Mouse (Mus musculus): Measurements from ENCODE around the gene Actl6a. TPM values are rescaled to one million over a fixed set of nuclear protein-coding genes. Genes with fewer than 3 reads are reported as not detected.

Gene Actl6a
- polyA plus RNA-seq, 1 experiment from 2014 or later: 233 TPM

- H3K9me3 ChIP-seq (ENCODE audit: control insufficient read depth, low read length): no peaks in the 10 kb centered on the region
- ATAC-seq (ENCODE audit: insufficient read depth, low FRiP score, low TSS enrichment) (no peak), DNase-seq (ENCODE audit: low spot score) (no peak)
- no peaks in the 10 kb centered on the region for H3K4me1 ChIP-seq (ENCODE audit: control insufficient read depth, insufficient read depth, low read length)
- no peaks in the 10 kb centered on the region for H3K27me3 ChIP-seq (ENCODE audit: control insufficient read depth, insufficient read depth, low read length)
- no peak overlapping the region for H3K27ac ChIP-seq (ENCODE audit: low read depth, low read length)
- WGBS: 81% methylated on average over 9 of the region's 9 CpGs
- H3K4me2 ChIP-seq (ENCODE audit: low read depth): no peak overlapping the region
- H3K9ac ChIP-seq (ENCODE audit: low read length): no peak overlapping the region
- H3K4me3 ChIP-seq (ENCODE audit: low read depth, low read length): no peak overlapping the region
- H3K36me3 ChIP-seq (ENCODE audit: control insufficient read depth, insufficient read depth, low read length): no peaks in the 10 kb centered on the region
Measured at GRCm38 (mm10) chr3:32668256-32668959, 37.7 kb upstream of the Actl6a start.

- WGBS: 67% methylated on average over 6 of the region's 6 CpGs
- H3K4me3 ChIP-seq (ENCODE audit: low read depth, low read length): no peak overlapping the region
- no peak for ATAC-seq (ENCODE audit: insufficient read depth, low FRiP score, low TSS enrichment)
- H3K4me1 ChIP-seq (ENCODE audit: control insufficient read depth, insufficient read depth, low read length): no peaks in the 10 kb centered on the region
- no peak overlapping the region for H3K9ac ChIP-seq (ENCODE audit: low read length)
- no peaks in the 10 kb centered on the region for H3K9me3 ChIP-seq (ENCODE audit: control insufficient read depth, low read length)
- H3K27me3 ChIP-seq (ENCODE audit: control insufficient read depth, insufficient read depth, low read length): no peaks in the 10 kb centered on the region
- no peak overlapping the region for H3K4me2 ChIP-seq (ENCODE audit: low read depth)
- no peak for DNase-seq (ENCODE audit: low spot score)
- no peak overlapping the region for H3K27ac ChIP-seq (ENCODE audit: low read depth, low read length)
- H3K36me3 ChIP-seq (ENCODE audit: control insufficient read depth, insufficient read depth, low read length): no peaks in the 10 kb centered on the region
Measured at GRCm38 (mm10) chr3:32669211-32669610, 36.9 kb upstream of the Actl6a start.

GRCm38 (mm10) chr3:32670196-32670595, 35.9 kb upstream of the Actl6a start:
- H3K4me3 ChIP-seq (ENCODE audit: low read depth, low read length): no peak overlapping the region
- no peak overlapping the region for H3K4me2 ChIP-seq (ENCODE audit: low read depth)
- no peak for ATAC-seq (ENCODE audit: insufficient read depth, low FRiP score, low TSS enrichment)
- H3K4me1 ChIP-seq (ENCODE audit: control insufficient read depth, insufficient read depth, low read length): no peaks in the 10 kb centered on the region
- H3K36me3 ChIP-seq (ENCODE audit: control insufficient read depth, insufficient read depth, low read length): no peaks in the 10 kb centered on the region
- H3K9me3 ChIP-seq (ENCODE audit: control insufficient read depth, low read length): no peaks in the 10 kb centered on the region
- H3K27me3 ChIP-seq (ENCODE audit: control insufficient read depth, insufficient read depth, low read length): no peaks in the 10 kb centered on the region
- no peak overlapping the region for H3K27ac ChIP-seq (ENCODE audit: low read depth, low read length)
- DNase-seq (ENCODE audit: low spot score): no peak
- 91% methylated on average over 4 of the region's 4 CpGs for WGBS
- no peak overlapping the region for H3K9ac ChIP-seq (ENCODE audit: low read length)

- ATAC-seq (ENCODE audit: insufficient read depth, low FRiP score, low TSS enrichment): no peak
Measured at GRCm38 (mm10) chr3:32673151-32673550, 32.9 kb upstream of the Actl6a start.

GRCm38 (mm10) chr3:32676393-32676792, 29.7 kb upstream of the Actl6a start:
- Histone ChIP-seq H3K27me3 (ENCODE audit: control insufficient read depth, insufficient read depth, low read length) (no peaks in the 10 kb centered on the region), H3K9me3 (ENCODE audit: control insufficient read depth, low read length) (no peaks in the 10 kb centered on the region), H3K36me3 (ENCODE audit: control insufficient read depth, insufficient read depth, low read length) (no peaks in the 10 kb centered on the region), H3K4me3 (ENCODE audit: low read depth, low read length) (no peak overlapping the region), H3K9ac (ENCODE audit: low read length) (no peak overlapping the region), H3K27ac (ENCODE audit: low read depth, low read length) (no peak overlapping the region), H3K4me2 (ENCODE audit: low read depth) (no peak overlapping the region), H3K4me1 (ENCODE audit: control insufficient read depth, insufficient read depth, low read length) (no peaks in the 10 kb centered on the region)
- no peak for ATAC-seq (ENCODE audit: insufficient read depth, low FRiP score, low TSS enrichment)
- 83% methylated on average over 6 of the region's 6 CpGs for WGBS
- no peak for DNase-seq (ENCODE audit: low spot score)

More at GRCm38 (mm10) chr3:32673151-32673550, 32.9 kb upstream of the Actl6a start:
- H3K36me3 ChIP-seq (ENCODE audit: control insufficient read depth, insufficient read depth, low read length): no peaks in the 10 kb centered on the region
- no peak overlapping the region for H3K4me3 ChIP-seq (ENCODE audit: low read depth, low read length)
- H3K4me2 ChIP-seq (ENCODE audit: low read depth): no peak overlapping the region
- no peak overlapping the region for H3K27ac ChIP-seq (ENCODE audit: low read depth, low read length)
- H3K9me3 ChIP-seq (ENCODE audit: control insufficient read depth, low read length): no peaks in the 10 kb centered on the region
- no peak for DNase-seq (ENCODE audit: low spot score)
- no peak overlapping the region for H3K9ac ChIP-seq (ENCODE audit: low read length)
- H3K4me1 ChIP-seq (ENCODE audit: control insufficient read depth, insufficient read depth, low read length): no peaks in the 10 kb centered on the region
- no peaks in the 10 kb centered on the region for H3K27me3 ChIP-seq (ENCODE audit: control insufficient read depth, insufficient read depth, low read length)

- Histone ChIP-seq H3K27ac (ENCODE audit: low read depth, low read length) (no peak overlapping the region), H3K4me2 (ENCODE audit: low read depth) (no peak overlapping the region), H3K9me3 (ENCODE audit: control insufficient read depth, low read length) (no peaks in the 10 kb centered on the region), H3K27me3 (ENCODE audit: control insufficient read depth, insufficient read depth, low read length) (no peaks in the 10 kb centered on the region), H3K4me3 (ENCODE audit: low read depth, low read length) (no peak overlapping the region), H3K36me3 (ENCODE audit: control insufficient read depth, insufficient read depth, low read length) (no peaks in the 10 kb centered on the region), H3K4me1 (ENCODE audit: control insufficient read depth, insufficient read depth, low read length) (no peaks in the 10 kb centered on the region), H3K9ac (ENCODE audit: low read length) (no peak overlapping the region)
- no peak for DNase-seq (ENCODE audit: low spot score)
- 85% methylated on average over 11 of the region's 12 CpGs for WGBS
- ATAC-seq (ENCODE audit: insufficient read depth, low FRiP score, low TSS enrichment): no peak
Measured at GRCm38 (mm10) chr3:32682910-32683531, 23.1 kb upstream of the Actl6a start.

GRCm38 (mm10) chr3:32684631-32685030, 21.5 kb upstream of the Actl6a start:
- Histone ChIP-seq H3K27me3 (ENCODE audit: control insufficient read depth, insufficient read depth, low read length) (no peaks in the 10 kb centered on the region), H3K4me2 (ENCODE audit: low read depth) (no peak overlapping the region), H3K4me1 (ENCODE audit: control insufficient read depth, insufficient read depth, low read length) (no peaks in the 10 kb centered on the region), H3K9me3 (ENCODE audit: control insufficient read depth, low read length) (no peaks in the 10 kb centered on the region), H3K4me3 (ENCODE audit: low read depth, low read length) (no peak overlapping the region), H3K27ac (ENCODE audit: low read depth, low read length) (no peak overlapping the region), H3K36me3 (ENCODE audit: control insufficient read depth, insufficient read depth, low read length) (no peaks in the 10 kb centered on the region), H3K9ac (ENCODE audit: low read length) (no peak overlapping the region)
- DNase-seq (ENCODE audit: low spot score): no peak
- ATAC-seq (ENCODE audit: insufficient read depth, low FRiP score, low TSS enrichment): no peak
- WGBS: 82% methylated on average over 3 of the region's 3 CpGs

GRCm38 (mm10) chr3:32686537-32686936, 19.6 kb upstream of the Actl6a start:
- Histone ChIP-seq H3K27me3 (ENCODE audit: control insufficient read depth, insufficient read depth, low read length) (no peaks in the 10 kb centered on the region), H3K9me3 (ENCODE audit: control insufficient read depth, low read length) (no peaks in the 10 kb centered on the region), H3K4me1 (ENCODE audit: control insufficient read depth, insufficient read depth, low read length) (no peaks in the 10 kb centered on the region), H3K4me3 (ENCODE audit: low read depth, low read length) (no peak overlapping the region), H3K4me2 (ENCODE audit: low read depth) (no peak overlapping the region), H3K36me3 (ENCODE audit: control insufficient read depth, insufficient read depth, low read length) (no peaks in the 10 kb centered on the region), H3K27ac (ENCODE audit: low read depth, low read length) (no peak overlapping the region), H3K9ac (ENCODE audit: low read length) (no peak overlapping the region)
- ATAC-seq (ENCODE audit: insufficient read depth, low FRiP score, low TSS enrichment) (no peak), DNase-seq (ENCODE audit: low spot score) (no peak)
- WGBS: 80% methylated on average over 1 of the region's 1 CpGs

- ATAC-seq (ENCODE audit: insufficient read depth, low FRiP score, low TSS enrichment) (no peak), DNase-seq (ENCODE audit: low spot score) (no peak)
- Histone ChIP-seq H3K4me2 (ENCODE audit: low read depth) (no peak overlapping the region), H3K27ac (ENCODE audit: low read depth, low read length) (no peak overlapping the region), H3K36me3 (ENCODE audit: control insufficient read depth, insufficient read depth, low read length) (no peaks in the 10 kb centered on the region), H3K4me1 (ENCODE audit: control insufficient read depth, insufficient read depth, low read length) (no peaks in the 10 kb centered on the region), H3K27me3 (ENCODE audit: control insufficient read depth, insufficient read depth, low read length) (no peaks in the 10 kb centered on the region), H3K9ac (ENCODE audit: low read length) (no peak overlapping the region), H3K4me3 (ENCODE audit: low read depth, low read length) (no peak overlapping the region), H3K9me3 (ENCODE audit: control insufficient read depth, low read length) (no peaks in the 10 kb centered on the region)
- WGBS: 59% methylated on average over 4 of the region's 4 CpGs
Measured at GRCm38 (mm10) chr3:32687156-32687555, 18.9 kb upstream of the Actl6a start.

Measured in neural tube, embryonic 11.5 days (tissue).